Mouse (Mus musculus) olfactory bulb, adult 2 months (tissue): ENCODE results near the gene Dip2c.

Source experiments
- CTCF ChIP-seq: fragments of 200-500 bp; IDR thresholded peaks from 2 replicates; pipeline ENCODE4 v1.5.1; 2012; ENCODE audit warnings: low read depth, mild to moderate bottlenecking, low read length, moderate library complexity; ENCODE audit not compliant: insufficient read depth
- POLR2A ChIP-seq: fragments of 200-500 bp; IDR thresholded peaks from 2 replicates; pipeline ENCODE4 v1.6.1; 2012; ENCODE audit warnings: mild to moderate bottlenecking, low read depth, low read length, moderate library complexity; ENCODE audit not compliant: insufficient read depth

- TF ChIP-seq CTCF (no peak), POLR2A (no peak)
These were observed 36.6 kb upstream of the Dip2c start for GRCm38 (mm10) chr13:9239631-9240236.
